Mouse (Mus musculus): ENCODE measurements at regions not wholly inside any gene's neighbourhood (a gene's known extent, or its start where the extent isn't known, plus 50 kb on each side); places are given as distances from the start of the nearest gene placed in this dataset.

DNA sequence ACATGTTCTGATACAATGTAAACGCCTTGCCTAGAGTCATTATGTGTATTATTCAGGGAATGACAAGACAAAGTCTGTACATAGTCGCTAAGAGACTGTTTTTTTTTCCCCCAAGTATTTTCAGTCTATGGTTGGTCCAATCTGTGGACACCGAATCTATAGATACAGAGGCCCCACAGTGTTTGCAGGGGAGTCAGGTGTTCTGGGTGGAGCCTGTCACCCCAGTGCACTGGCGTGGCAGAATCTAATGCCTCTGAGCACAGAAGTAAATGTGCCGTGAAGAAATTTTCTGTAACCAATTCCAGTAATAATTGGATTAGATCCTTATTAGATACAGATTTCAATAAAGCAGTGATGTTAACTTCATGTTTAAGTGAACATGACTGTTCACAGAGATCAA lies 1130.1 kb upstream of the Gulo start:
- no peak overlapping the region for H3K4me3 ChIP-seq (replicated peaks)

DNA sequence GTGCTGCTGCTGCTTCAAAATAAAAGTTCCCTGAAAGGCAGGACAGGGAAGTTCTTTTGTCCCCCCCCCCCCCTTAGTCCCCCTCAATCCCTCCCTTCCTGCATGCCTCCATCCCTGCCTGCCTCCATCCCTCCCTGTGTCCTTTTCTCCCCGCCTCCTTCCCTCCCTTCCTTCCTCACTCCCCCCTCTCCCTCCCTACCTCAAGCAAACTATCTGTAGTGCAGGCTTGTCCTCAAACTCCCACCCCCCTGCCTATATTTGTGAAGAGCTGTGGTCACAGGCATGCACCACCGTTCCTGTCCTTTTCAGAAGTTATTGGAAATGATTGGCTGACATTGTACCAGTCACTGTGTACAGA lies 1127.1 kb upstream of the Gulo start:
- ATAC-seq (ENCODE audit: low FRiP score) = peak; percentile 62; the same call in 1 of the 2 replicates
- 27% methylated on average over 2 of the region's 2 CpGs for WGBS
- Histone ChIP-seq H3K4me1 (peaks cover 24% of the 10 kb centered on the region), H3K4me3 (replicated peaks) (no peak overlapping the region), H3K27ac (replicated peaks) (peak overlapping the region; percentile 45; the same call in 1 of the 2 replicates), H3K36me3 (no peaks in the 10 kb centered on the region), H3K9me3 (replicated peaks) (no peaks in the 10 kb centered on the region), H3K4me2 (no peak overlapping the region), H3K27me3 (replicated peaks) (no peaks in the 10 kb centered on the region), H3K9ac (replicated peaks) (no peak overlapping the region)

More for the DNA sequence above, 1130.1 kb upstream of the Gulo start:
- H3K36me3 ChIP-seq = no peaks in the 10 kb centered on the region
- H3K9me3 ChIP-seq (replicated peaks) = no peaks in the 10 kb centered on the region
- H3K27ac ChIP-seq (replicated peaks) = no peak overlapping the region
- no peaks in the 10 kb centered on the region for H3K27me3 ChIP-seq (replicated peaks)
- WGBS = 71% methylated on average over 5 of the region's 5 CpGs
- H3K4me1 ChIP-seq = peaks cover 36% of the 10 kb centered on the region
- H3K9ac ChIP-seq (replicated peaks) = no peak overlapping the region
- no peak overlapping the region for H3K4me2 ChIP-seq
- no peak for ATAC-seq (ENCODE audit: low FRiP score)

DNA sequence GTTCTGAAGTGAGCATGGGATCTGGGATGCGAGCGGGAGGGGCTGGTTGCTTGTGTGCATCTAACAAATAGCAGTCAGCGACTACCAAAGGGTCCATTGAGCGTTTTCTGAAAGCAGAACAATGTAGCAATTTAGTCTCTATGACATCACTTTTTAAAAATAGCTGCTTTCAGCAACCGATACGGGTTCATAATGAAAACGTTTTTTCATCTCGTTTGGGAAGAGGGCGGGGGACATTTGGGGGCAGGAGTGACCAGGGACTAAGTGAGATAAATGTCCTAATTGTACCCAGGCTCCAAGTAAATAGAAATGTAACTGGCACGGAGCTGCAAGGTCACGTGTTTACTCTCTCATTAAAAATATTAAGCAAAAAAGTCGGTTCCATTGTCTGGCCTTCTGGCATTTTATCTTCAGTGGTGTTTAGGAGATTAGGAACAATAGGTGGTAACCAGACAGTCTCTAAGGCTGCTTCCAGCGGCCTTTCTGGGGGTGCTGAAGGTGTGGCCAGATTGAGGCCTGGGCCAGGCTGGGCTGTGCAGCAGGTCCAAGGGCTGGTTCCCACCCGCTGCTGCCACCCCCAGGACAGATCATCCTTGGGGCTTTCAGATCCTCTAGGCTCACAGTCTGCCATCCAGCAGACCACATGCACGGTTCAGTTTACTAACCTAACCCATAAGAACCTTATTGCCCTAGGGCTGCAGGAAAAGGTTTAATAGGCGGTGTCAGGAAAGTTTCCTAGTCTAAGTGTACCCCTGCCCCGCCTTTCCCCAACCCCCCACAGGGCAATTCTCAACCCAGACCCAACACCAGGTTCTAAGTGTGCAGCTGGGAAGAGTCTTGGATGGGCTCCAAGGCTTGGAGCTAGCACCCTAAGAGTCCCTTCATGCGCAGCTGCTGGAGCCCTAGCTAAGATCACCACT lies 1126.5 kb upstream of the Gulo start:
- Histone ChIP-seq H3K9me3 (replicated peaks) (no peaks in the 10 kb centered on the region), H3K4me2 (peak overlapping the region; percentile 19; the same call in 1 of the 2 replicates), H3K4me3 (replicated peaks) (no peak overlapping the region), H3K27ac (replicated peaks) (peak overlapping the region; percentile 72), H3K4me1 (peaks cover 22% of the 10 kb centered on the region), H3K27me3 (replicated peaks) (no peaks in the 10 kb centered on the region), H3K36me3 (no peaks in the 10 kb centered on the region), H3K9ac (replicated peaks) (no peak overlapping the region)
- 31% methylated on average over 18 of the region's 18 CpGs for WGBS
- peak; percentile 81 for ATAC-seq (ENCODE audit: low FRiP score)

DNA sequence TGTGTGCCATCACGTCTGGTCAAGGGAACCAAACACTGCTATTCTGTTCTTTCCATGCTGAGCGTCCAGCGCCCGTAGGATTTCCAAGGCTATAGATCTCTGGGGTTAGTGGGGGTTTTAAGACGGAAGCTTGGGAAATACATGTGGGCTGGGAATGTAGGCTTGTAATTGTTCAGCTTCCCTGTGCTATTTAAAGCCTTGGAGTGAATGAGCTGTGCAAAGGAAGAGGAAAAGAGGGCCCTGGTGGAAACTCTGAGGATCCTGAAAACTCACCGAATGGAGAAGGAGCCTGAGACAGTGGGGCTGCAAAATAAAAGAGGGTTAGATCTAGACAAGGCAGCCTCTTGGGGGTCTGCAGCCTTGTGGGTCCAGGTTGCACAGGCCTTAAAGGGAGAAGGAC lies 1124.2 kb upstream of the Gulo start:
- ATAC-seq (ENCODE audit: low FRiP score) = no peak
- H3K4me1 ChIP-seq = peaks cover 22% of the 10 kb centered on the region
- H3K4me2 ChIP-seq = no peak overlapping the region
- no peak overlapping the region for H3K9ac ChIP-seq (replicated peaks)
- H3K27me3 ChIP-seq (replicated peaks) = no peaks in the 10 kb centered on the region
- H3K27ac ChIP-seq (replicated peaks) = 0 out of 2 replicates have a peak overlapping the region, but pooled peaks have one; percentile 7
- no peaks in the 10 kb centered on the region for H3K36me3 ChIP-seq
- H3K4me3 ChIP-seq (replicated peaks) = no peak overlapping the region
- WGBS = 70% methylated on average over 6 of the region's 6 CpGs
- H3K9me3 ChIP-seq (replicated peaks) = no peaks in the 10 kb centered on the region

DNA sequence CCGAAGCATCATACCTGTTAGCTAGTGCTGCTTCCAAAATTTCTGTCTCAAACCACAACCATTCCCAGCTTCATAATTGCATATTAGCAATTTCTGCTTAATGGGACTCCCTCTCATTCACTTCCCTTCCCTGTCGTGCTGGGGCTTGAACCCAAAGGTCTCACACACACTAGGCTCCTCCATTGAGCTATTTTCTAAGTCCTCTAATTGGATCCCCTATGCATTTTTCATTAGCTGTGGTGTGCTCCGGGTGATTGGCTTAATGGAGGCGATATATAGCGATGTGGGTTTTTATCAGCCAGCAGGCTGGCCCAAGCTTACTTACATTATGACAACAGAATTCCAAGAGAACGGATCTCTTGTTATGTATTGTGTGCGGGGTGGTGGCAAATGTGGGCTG lies 1118.1 kb upstream of the Gulo start:
- no peak overlapping the region for H3K9ac ChIP-seq (replicated peaks)
- no peak overlapping the region for H3K27ac ChIP-seq (replicated peaks)
- H3K4me3 ChIP-seq (replicated peaks) = no peak overlapping the region
- H3K4me1 ChIP-seq = peaks cover 9% of the 10 kb centered on the region
- H3K9me3 ChIP-seq (replicated peaks) = no peaks in the 10 kb centered on the region
- H3K36me3 ChIP-seq = no peaks in the 10 kb centered on the region
- 60% methylated on average over 7 of the region's 7 CpGs for WGBS
- H3K27me3 ChIP-seq (replicated peaks) = no peaks in the 10 kb centered on the region
- ATAC-seq (ENCODE audit: low FRiP score) = no peak
- no peak overlapping the region for H3K4me2 ChIP-seq

DNA sequence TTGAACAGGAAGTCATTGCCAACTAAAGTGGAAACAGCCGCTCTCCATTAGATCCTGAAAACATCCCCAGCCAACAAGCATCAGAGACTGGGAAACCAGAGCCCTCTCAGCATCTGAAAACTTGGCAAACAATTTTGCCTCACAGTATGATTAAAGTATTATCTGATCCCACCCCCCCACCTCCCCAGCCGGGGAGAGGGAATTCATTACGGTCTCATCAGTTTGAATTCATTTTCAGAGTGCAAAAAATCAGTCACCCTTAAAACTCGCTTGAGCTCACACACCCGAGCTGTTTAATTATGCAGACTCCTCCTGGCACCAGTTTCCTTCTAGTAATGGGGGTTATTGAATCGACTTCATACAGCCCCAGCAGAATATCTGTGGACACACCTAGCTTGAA lies 1117.2 kb upstream of the Gulo start:
- ATAC-seq (ENCODE audit: low FRiP score) = no peak

DNA sequence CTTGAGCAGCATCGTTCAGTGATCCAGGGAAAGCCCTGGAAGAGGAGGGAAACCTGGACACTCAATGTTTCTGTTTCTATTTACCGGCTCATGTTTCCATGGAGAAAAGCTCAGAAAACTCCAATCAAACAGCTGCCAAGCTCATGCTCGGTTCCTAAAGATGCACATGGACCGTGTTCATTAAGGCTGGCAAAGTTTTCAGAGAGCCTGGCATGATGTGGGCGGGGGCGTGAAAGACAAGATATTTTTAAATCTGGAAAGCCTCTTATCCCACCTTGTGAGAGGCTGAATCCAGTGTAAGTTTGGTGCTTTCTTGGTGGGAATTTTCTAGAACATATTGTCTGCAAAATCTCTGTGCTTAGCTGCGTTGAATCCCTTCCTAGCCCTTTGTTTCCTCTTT lies 1114.3 kb upstream of the Gulo start:
- 85% methylated on average over 7 of the region's 7 CpGs for WGBS
- Histone ChIP-seq H3K9ac (replicated peaks) (no peak overlapping the region), H3K27ac (replicated peaks) (no peak overlapping the region), H3K4me1 (peaks cover 9% of the 10 kb centered on the region), H3K4me2 (no peak overlapping the region), H3K36me3 (no peaks in the 10 kb centered on the region), H3K9me3 (replicated peaks) (no peaks in the 10 kb centered on the region), H3K4me3 (replicated peaks) (no peak overlapping the region), H3K27me3 (replicated peaks) (no peaks in the 10 kb centered on the region)
- ATAC-seq (ENCODE audit: low FRiP score) = no peak

More for the DNA sequence above, 1117.2 kb upstream of the Gulo start:
- H3K36me3 ChIP-seq = no peaks in the 10 kb centered on the region
- H3K4me2 ChIP-seq = no peak overlapping the region
- H3K4me1 ChIP-seq = peaks cover 9% of the 10 kb centered on the region
- H3K27ac ChIP-seq (replicated peaks) = 0 out of 2 replicates have a peak overlapping the region, but pooled peaks have one; percentile 13
- no peak overlapping the region for H3K4me3 ChIP-seq (replicated peaks)
- WGBS = 27% methylated on average over 6 of the region's 6 CpGs
- no peak overlapping the region for H3K9ac ChIP-seq (replicated peaks)
- H3K9me3 ChIP-seq (replicated peaks) = no peaks in the 10 kb centered on the region
- no peaks in the 10 kb centered on the region for H3K27me3 ChIP-seq (replicated peaks)

Measured in neural tube, embryonic 15.5 days (tissue).